12 mouse cellular contexts compared by ENCODE assay signal in the genomic region with DNA sequence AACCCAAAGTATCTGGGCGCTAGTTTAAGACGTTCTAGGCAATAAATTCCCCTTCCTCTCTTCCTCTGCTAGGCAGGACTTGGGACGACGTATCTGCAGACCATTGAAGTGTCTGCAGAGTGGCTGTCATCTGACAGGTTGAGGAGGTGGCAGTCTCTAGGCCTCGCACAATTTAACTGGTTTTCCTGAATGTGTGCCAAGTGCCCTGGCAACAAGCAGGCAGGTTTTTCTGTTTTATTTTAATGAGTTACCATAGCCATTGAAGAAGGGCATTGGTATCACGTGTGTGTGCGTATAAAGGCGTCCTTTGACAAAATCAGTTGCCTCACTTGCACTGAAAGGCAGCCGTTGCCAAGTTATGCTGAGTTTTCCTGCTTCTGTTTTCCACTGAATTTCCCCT.
DNase-seq lines count a peak whose midpoint lies in the region; ATAC-seq lines count a peak whose summit lies in the region.
"Had no signal": no experiment of that assay in that cellular context is flagged by ENCODE, and none has a peak within 500 bp of the region (broad histone marks: within the 10 kb centered on the region; RNA-seq: fewer than 3 reads in every experiment).

No protein-coding gene starts in this region.

- WGBS in heart, embryonic 10.5 days: 56% methylated on average over 9 of the region's 9 CpGs
- WGBS in kidney, embryonic 15.5 days: 65% methylated on average over 9 of the region's 9 CpGs
- 15% methylated on average over 9 of the region's 9 CpGs for WGBS in forebrain, embryonic 16.5 days

- ATAC-seq in kidney, embryonic 15.5 days (replicated peaks; ENCODE audit: low FRiP score): no peak
- peak; percentile 80 for ATAC-seq in forebrain, embryonic 16.5 days
- ATAC-seq in erythroid progenitor cell, adult 5-6 weeks (replicated peaks; ENCODE audit: low FRiP score, poor library complexity, severe bottlenecking): no peak

- H3K9ac ChIP-seq in kidney, embryonic 15.5 days: no peak overlapping the region
- no peak overlapping the region for H3K9ac ChIP-seq in forebrain, embryonic 16.5 days (replicated peaks; ENCODE audit: low read depth, low read length)
- H3K9ac ChIP-seq: limb, embryonic 13.5 days; lung, embryonic 15.5 days had no signal

- no peaks in the 10 kb centered on the region for H3K27me3 ChIP-seq in heart, embryonic 10.5 days (ENCODE audit: insufficient read depth, poor library complexity, severe bottlenecking)
- H3K27me3 ChIP-seq in kidney, embryonic 15.5 days: no peaks in the 10 kb centered on the region
- H3K27me3 ChIP-seq in forebrain, embryonic 16.5 days (replicated peaks; ENCODE audit: control insufficient read depth, insufficient read depth, low read length): no peaks in the 10 kb centered on the region
- H3K27me3 ChIP-seq: lung, embryonic 15.5 days had no signal

- peak; percentile 27 to 46 for DNase-seq in heart, adult 18-20 months
- DNase-seq in heart, embryonic 10.5 days (ENCODE audit: low spot score): no peak
- DNase-seq in kidney, adult 8-10 months: peak; percentile 68 to 72
- peak; percentile 38 for DNase-seq in Muller cell, postnatal 12 days (ENCODE audit: inconsistent ontology term)
- DNase-seq in adrenal gland, postnatal 25 days: no peak
- DNase-seq: adrenal gland, adult 2 months had no signal

- no peaks in the 10 kb centered on the region for H3K36me3 ChIP-seq in heart, embryonic 10.5 days
- H3K36me3 ChIP-seq in kidney, embryonic 15.5 days: no peaks in the 10 kb centered on the region
- no peaks in the 10 kb centered on the region for H3K36me3 ChIP-seq in forebrain, embryonic 16.5 days (ENCODE audit: control insufficient read depth, insufficient read depth)
- H3K36me3 ChIP-seq: hindbrain, embryonic 10.5 days; limb, embryonic 13.5 days; lung, embryonic 15.5 days had no signal

- H3K9me3 ChIP-seq in heart, embryonic 10.5 days: no peaks in the 10 kb centered on the region
- no peaks in the 10 kb centered on the region for H3K9me3 ChIP-seq in kidney, embryonic 15.5 days (replicated peaks)
- no peaks in the 10 kb centered on the region for H3K9me3 ChIP-seq in forebrain, embryonic 16.5 days (ENCODE audit: control insufficient read depth, low read length)
- H3K9me3 ChIP-seq: hindbrain, embryonic 10.5 days; limb, embryonic 13.5 days; lung, embryonic 15.5 days had no signal

- no peak overlapping the region for H3K4me3 ChIP-seq in heart, embryonic 10.5 days
- no peak overlapping the region for H3K4me3 ChIP-seq in kidney, embryonic 15.5 days (replicated peaks)
- H3K4me3 ChIP-seq in forebrain, embryonic 16.5 days (replicated peaks; ENCODE audit: low read length): no peak overlapping the region
- H3K4me3 ChIP-seq: hindbrain, embryonic 10.5 days; limb, embryonic 13.5 days; lung, embryonic 15.5 days had no signal

- peaks cover 13% of the 10 kb centered on the region for H3K4me1 ChIP-seq in heart, embryonic 10.5 days
- H3K4me1 ChIP-seq in kidney, embryonic 15.5 days: no peaks in the 10 kb centered on the region
- H3K4me1 ChIP-seq in forebrain, embryonic 16.5 days (replicated peaks; ENCODE audit: control insufficient read depth, insufficient read depth, low read length): peaks cover 18% of the 10 kb centered on the region
- H3K4me1 ChIP-seq: lung, embryonic 15.5 days had no signal

- no peak overlapping the region for H3K27ac ChIP-seq in heart, embryonic 10.5 days
- H3K27ac ChIP-seq in kidney, embryonic 15.5 days: no peak overlapping the region
- no peak overlapping the region for H3K27ac ChIP-seq in forebrain, embryonic 16.5 days (ENCODE audit: low read length)
- H3K27ac ChIP-seq: hindbrain, embryonic 10.5 days; limb, embryonic 13.5 days; lung, embryonic 15.5 days had no signal

- no peak overlapping the region for H3K4me2 ChIP-seq in kidney, embryonic 15.5 days
- H3K4me2 ChIP-seq in forebrain, embryonic 16.5 days (ENCODE audit: low read length): no peak overlapping the region
- H3K4me2 ChIP-seq: limb, embryonic 13.5 days; lung, embryonic 15.5 days had no signal

Comparison
In these comparisons a context has a peak if more than half of its experiments do, and no peak if none do; other contexts are left out.
1. DNase-seq: peak in heart, adult 18-20 months (2 of 2), kidney, adult 8-10 months (2 of 2) and Muller cell, postnatal 12 days (single experiment); none in heart, embryonic 10.5 days (single experiment) and adrenal gland, postnatal 25 days (single experiment).